Mouse (Mus musculus): ENCODE measurements around the gene Trim11.

DNA sequence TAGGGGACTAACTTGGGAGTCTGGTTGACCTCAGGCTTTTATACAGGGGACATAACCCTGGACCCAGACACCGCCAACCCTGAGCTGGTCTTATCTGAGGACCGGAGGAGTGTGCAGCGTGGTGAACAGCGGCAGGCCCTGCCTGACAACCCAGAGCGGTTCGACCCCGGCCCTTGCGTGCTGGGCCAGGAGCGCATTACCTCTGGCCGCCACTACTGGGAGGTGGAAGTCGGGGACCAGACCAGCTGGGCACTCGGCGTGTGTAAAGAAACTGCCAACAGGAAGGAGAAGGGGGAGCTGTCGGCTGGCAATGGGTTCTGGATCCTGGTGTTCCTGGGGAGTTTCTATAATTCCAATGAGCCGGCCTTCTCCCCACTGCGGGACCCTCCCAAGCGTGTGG lies 12.2 kb downstream of the Trim11 start:
- no peak for TF ChIP-seq MAFK (IDR thresholded peaks at IDR 0.05; ENCODE audit: insufficient read depth, low read depth, low read length)
- TF ChIP-seq ZC3H11A (IDR thresholded peaks at IDR 0.05; ENCODE audit: borderline replicate concordance, low read depth, low read length): no peak

Data from ES-E14 (cell line).